Mouse (Mus musculus) right cerebral cortex, adult 18-20 months (tissue): ENCODE measurements at regions not wholly inside any gene's neighbourhood (a gene's known extent, or its start where the extent isn't known, plus 50 kb on each side); places are given as distances from the start of the nearest gene placed in this dataset.
"Not testable (repeated sequence)": the region's sequence is repeated elsewhere in the genome, so short reads cannot be mapped to it uniquely, and the experiment has no call there.

Experiments
- DNase-seq: peaks from one replicate; pipeline ENCODE4 v3.0.0; 2022; ENCODE audit warnings: mixed read lengths

DNA sequence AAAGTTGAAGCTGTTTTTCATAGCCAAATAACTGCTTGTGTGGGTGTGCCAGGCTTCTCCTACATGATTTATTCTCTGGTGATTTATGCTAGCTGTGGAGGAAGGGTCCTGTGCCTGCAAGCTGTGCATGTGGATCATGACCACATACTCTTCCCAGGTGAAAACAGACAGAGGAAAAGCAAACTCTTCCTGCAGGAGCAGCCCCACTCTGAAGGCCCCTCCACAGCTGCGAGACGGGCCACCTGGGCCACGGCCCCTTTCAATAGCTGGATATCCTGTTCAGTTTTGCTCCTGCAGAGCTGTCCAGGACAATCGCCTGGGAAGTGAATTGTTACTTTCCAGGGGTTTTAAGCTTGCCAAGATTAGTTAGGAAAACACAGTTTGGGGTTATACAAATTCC, 722.3 kb upstream of the Marcks start:
- no peak for DNase-seq

DNA sequence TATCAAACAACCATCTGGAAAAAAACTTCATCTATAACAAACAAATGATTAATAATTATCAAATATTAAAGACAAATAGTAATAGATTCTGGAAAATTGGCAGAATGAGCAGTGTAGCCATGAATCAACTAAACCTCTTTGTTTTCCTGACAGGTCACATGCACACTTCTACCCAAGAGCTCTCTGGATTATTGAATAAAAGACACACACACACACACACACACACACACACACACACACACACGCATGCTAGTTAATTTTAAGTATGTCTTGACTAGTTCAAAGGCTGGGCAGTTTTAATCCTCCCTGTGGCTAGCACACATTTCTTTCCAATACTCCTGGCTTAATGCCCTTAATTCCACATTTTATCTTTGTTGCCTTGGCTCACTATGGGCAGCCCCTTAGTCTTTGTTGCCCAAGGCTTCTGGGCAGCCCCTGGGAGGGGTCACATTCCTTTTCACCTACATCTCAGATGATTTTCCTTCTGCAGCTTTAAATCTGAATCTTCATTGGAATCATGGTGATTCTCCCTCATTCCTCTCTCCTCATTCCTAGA, 710.6 kb upstream of the Marcks start:
- DNase-seq: no peak

- no peak for DNase-seq
Observed at GRCm38 (mm10) chr10:37842820-37843219, 704.1 kb upstream of the Marcks start.

DNA sequence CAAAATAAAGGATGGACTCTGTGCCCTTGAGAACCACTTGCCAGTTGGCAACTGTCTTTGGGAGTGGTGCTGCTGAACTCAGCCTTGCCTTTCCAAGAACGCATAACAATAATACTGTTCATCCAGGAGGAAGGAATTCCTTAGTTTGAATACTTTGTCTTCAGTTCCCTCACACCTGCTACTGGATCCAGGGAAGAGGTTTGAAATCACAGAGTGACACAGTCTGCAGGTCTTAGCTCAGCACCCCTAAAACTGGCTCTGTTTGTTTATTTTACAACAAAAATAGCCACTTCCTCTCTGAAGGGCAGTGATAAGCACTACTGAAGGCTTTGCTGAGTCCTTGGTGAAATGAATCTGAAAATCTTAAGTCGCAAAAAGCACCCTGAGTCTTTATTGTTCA, 703.1 kb upstream of the Marcks start:
- DNase-seq: no peak

GRCm38 (mm10) chr10:37837721-37838120, 699.0 kb upstream of the Marcks start:
- DNase-seq: no peak

GRCm38 (mm10) chr10:37813026-37813425, 674.3 kb upstream of the Marcks start:
- no peak for DNase-seq

- peak; percentile 8 for DNase-seq
Observed at GRCm38 (mm10) chr10:37812405-37812851, 673.7 kb upstream of the Marcks start.

DNA sequence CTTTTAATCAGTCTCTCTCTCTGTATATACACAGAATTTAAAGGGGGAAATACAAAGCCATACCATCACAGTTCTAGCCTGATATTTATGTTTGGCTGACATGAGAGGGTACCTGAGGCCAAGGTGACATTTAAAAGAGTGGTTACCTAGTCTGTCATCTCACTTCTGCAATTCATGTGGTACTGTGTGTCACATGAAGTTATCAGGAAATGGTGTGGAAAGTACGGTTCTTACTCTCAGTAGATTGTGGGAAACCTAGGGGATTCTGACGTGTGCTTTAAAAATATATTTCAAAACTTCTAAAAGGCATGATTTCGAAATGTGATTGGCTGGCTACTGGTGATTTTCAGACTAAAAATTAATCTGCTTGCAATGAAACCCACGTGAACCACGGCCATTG, 673.1 kb upstream of the Marcks start:
- no peak for DNase-seq

- DNase-seq: no peak
Observed at GRCm38 (mm10) chr10:37803225-37803805, 664.6 kb upstream of the Marcks start.

DNA sequence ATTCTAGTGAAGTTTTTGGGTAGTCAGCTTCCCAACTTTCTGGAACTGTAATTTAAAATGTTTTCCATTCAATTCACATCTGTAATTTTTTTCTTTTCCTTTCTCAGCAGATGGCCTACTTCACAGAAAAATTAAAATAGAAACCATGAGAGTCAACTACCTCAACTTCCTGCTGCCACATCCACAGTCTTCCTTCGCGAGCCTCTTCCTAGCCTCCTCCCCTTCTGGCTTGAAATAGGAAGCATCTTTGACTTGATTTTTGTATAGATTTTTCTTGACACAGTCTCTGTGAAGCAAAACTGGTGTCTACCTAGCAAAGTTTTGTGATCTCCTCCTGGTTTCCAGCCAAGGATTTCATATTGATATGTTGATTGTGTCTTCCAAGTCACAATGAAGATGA, 660.7 kb upstream of the Marcks start:
- DNase-seq: no peak

GRCm38 (mm10) chr10:37798285-37798684, 659.6 kb upstream of the Marcks start:
- DNase-seq: no peak

- DNase-seq: no peak
Observed at GRCm38 (mm10) chr10:37797701-37798100, 659.0 kb upstream of the Marcks start.

DNA sequence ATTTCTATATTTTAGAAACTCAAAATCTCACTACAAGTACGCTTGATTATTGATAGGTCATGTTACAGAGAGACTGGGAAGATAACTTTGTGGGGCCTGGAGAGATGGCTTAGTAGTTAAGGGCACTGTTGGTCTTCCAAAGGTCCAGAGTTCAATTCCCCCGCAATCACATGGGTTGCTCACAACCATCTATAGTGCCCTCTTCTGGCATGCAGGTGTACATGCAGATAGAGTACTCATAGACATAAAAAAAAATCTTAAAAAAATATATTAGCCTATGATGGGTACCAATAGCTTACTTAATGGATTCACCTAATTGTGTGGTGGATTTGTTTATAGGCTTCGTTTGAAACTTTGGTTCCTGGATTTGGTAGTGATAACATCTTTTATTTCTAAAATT, 654.2 kb upstream of the Marcks start:
- no peak for DNase-seq

DNA sequence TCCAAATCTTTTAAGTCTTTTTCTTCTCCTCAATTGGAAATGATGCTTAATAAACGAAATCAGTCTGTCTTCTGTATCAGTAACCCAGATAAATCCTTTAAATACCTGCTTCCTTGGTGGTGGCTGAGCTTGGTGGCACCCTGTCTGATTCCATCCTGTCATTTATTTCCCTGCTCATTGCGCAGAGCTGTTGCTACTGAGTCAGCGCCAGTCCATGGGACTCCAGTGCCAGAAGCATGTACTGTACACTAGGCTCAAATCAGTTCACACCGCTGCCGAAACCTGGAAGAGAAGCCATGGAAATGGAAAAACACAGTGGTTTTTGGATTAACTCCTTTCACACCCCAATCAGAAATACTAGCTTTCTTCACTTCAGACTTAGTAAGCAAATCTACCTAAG, 649.3 kb upstream of the Marcks start:
- no peak for DNase-seq

DNA sequence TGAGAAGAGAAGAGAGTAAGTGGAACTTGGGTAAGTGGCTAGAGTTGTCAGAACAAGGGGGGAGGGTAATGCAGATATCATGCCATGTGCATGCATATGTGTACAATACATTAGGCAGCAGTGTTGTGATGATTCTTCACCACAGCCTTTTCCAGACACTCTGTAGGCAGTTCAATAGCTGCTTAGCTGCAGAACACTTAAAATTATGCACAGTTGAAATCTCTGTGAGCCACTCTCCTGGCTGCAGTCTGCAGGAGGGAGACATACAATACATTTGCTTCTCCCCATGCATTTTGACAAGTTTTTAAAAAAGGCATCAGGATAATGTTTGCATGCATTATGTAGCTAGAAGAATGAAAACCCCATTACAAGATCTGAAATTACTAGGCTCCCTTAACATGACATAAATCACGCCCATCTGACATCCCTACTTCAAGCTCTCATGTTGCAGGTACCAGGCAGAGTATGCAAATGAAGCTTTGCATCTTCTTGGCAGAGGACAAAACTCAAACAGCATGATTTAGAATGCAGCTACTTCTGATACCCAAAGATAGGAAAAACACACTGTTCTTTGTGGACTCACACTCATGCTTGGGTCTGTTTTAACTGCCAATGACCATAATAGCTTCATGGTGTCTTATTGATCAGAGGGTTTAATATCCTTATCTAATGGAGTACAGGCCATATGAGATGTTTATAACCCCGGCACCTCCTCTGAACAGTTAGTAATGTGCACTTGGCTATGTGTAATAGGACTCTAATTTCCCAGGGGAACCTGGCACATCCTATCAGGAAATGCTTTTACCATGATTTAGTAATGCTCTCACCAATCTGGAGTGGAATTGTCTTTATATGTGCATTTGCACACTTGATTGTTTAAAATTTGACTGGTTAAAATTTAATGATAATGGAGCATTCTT, 640.9 kb upstream of the Marcks start:
- DNase-seq: no peak

DNA sequence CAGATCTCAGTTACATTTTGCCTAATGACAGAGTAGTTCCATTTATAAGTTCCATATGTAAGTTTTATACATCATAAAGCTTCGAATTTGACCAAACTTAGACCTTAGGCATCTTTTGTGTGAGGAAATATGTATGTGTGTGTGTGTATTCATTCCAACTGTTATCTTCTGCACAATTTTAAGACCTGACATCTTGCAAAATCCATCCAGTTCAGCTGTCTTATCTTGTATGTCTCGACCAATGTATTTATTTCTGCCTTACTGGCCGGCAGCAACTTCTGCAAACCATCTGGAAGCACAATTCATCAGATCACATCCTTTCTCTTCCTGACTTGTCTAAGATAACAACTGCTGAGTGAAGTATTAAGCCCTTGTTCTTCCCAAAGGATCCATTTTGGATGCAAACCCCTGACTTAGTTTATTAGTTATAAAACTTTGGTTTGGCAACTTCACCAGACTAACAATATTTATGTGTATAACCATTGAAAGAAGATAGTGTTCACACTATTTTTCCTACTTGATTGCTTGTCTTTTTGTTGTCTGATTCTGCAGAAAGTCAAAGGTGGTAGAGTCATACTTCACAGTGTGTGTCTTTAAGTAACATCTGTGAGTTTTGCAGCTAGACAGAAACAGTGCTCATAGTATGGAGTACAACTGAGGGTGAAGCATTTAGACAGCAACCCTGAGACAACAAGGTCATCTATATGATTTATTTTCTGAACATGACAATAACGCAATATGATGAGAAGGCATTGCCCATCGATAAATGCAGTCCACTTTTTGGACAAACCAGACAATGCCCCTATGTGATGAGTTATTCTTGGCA, 622.0 kb upstream of the Marcks start:
- no peak for DNase-seq

DNA sequence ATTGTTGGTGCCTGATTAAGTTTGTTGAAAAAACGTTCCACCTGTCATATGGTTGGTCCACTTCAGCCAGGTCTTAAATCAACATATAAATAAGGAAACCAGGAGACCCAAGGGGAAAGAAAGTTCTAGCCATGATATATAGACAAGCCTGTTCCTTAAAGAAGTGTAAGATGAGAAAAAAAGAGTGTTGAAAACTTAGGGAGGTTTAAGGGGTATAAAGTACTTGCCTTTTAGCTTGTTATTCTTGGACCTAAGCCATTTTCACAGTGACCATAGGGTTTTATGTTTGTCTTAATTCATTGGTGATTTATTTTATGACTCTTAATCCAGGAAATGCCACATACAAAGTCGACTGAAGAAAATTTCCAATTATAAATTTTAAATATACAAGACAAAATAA, 602.9 kb upstream of the Marcks start:
- DNase-seq: no peak

GRCm38 (mm10) chr10:37739024-37739423, 600.3 kb upstream of the Marcks start:
- DNase-seq: no peak

- DNase-seq: no peak
Observed at GRCm38 (mm10) chr10:37725609-37726008, 586.9 kb upstream of the Marcks start.

DNA sequence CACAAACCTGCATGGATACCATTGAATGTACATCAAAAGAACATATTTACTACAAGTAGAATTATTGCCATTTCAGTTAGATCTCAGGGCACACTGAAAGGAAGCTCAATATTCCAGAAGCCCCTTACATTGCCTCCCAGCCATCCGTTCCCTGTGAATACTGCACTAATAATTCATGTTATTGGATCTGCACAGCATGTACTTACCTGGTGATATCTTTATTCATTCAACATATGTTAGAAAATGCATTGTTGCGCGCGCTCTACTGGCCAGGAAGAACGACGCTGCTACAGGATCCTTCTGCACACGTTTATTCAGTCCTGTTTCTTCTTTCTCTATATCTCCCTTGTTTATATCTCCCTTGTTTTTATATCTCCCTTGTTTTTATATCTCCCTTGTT, 586.3 kb upstream of the Marcks start:
- not testable (repeated sequence) for DNase-seq

GRCm38 (mm10) chr10:37720748-37721147, 582.0 kb upstream of the Marcks start:
- no peak for DNase-seq

DNA sequence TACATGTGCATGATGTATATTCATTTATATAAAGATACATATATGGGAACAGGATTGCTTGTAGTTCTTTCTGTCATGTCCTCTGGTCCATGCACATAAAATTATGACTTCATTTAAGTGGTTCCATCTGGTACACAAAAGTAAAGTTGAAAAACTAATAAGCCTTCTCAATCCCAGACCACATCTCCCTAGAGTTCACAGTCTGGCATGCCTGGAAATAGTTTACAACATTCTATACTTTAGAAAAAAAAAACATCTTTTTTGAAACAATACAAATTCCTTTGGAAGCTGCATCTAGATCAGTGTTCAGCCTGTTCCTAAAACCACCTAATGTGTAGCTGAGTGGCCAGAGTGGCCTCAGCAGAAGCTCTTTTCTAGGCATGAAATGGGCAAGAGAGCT, 578.2 kb upstream of the Marcks start:
- DNase-seq: no peak

DNA sequence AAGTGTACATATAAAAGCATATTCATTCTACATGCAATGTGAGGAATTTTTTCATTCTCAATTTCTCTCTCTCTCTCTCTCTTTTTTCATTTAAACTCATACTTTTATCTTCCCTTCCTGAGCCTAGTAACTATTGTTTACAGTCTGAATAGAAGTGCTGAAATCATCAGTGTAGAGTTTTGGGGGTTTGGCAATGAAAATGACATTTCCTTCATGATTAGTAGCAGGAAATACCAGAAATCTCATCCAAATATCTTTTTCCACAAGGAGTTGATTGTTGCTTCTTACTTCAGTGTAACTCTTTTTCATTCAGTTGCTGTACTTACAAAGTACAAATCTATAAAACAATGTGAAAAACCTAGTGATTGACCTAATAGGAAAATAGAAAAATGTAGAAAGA, 572.7 kb upstream of the Marcks start:
- no peak for DNase-seq
